Mouse (Mus musculus) erythroblast, embryonic 14.5 days (primary cell): Measurements from ENCODE around the gene Igbp1.

Source experiments
- GATA1 ChIP-seq: IDR thresholded peaks from 2 replicates; pipeline ENCODE4 v1.6.1; 2012; ENCODE audit warnings: low read length, inconsistent platforms, mixed read lengths
- TAL1 ChIP-seq: IDR thresholded peaks from 3 replicates; pipeline ENCODE4 v1.6.1; 2012; ENCODE audit warnings: low read length, inconsistent platforms, mixed read lengths

GRCm38 (mm10) chrX:100493500-100494067, 507 bp upstream of the Igbp1 start:
- TF ChIP-seq GATA1 (no peak), TAL1 (no peak)
